Mouse (Mus musculus) ES-Bruce4 (cell line): ENCODE results near the gene Rhag.

Experiments used
- CTCF ChIP-seq: IDR thresholded peaks from one replicate; pipeline ENCODE4 v1.8.1; 2011; ENCODE audit warnings: low read depth, low read length
- EP300 ChIP-seq: IDR thresholded peaks from 2 replicates; pipeline ENCODE4 v1.6.1; 2011; ENCODE audit warnings: low read depth, low read length; ENCODE audit not compliant: insufficient read depth
- POLR2A ChIP-seq: IDR thresholded peaks from one replicate; pipeline ENCODE4 v1.8.1; 2011; ENCODE audit warnings: low read length; ENCODE audit not compliant: insufficient read depth

DNA sequence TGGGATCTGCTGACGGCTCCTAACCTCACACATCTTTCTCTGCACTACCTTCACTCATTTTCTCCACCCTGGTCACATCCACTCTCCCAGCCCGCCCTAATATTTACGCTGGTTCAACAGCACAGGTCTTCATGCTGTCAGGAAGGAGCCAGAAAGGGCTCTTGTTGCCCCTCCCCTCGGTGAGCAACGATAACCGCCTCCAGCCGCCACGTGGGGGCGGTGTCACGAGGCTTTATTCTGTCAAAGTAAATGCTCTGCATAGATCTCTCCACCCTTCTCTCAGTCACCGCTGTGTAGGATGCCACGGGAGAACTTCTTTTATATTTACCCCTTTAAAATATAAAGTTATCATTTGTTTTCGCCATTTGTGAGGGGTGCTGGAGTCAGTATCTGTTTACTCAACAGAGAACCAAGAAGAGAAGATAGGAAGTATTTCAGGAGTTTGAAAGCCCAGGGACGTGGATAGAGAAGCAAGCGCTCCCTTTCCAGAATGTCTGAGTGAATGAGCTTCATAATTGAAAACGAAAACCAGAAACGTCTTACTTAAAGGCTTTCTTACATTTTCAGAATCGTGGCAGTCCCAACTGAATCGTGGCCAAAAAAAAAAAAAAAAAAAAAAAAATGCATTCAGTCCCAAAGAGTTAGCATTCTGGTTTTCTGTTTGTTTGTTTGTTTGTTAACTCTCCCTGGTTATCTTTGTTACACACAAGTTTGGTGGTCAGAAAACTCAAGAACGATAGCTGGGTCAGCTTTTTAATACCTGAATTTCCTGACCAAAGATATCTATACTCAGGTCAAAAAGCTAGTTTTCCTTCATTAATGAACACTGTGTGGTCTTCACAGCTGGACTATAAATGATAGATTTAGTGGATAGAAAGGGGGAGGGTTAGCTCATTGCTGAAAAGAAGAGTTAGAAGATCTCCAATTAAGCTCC, 16.7 kb upstream of the Rhag start:
- TF ChIP-seq CTCF (peak; percentile 53), POLR2A (no peak), EP300 (no peak)
